Mouse (Mus musculus) heart, adult 2 months (tissue): ENCODE data around the gene Siah2. TPM values are rescaled to one million over a fixed set of nuclear protein-coding genes. Genes with fewer than 3 reads are reported as not detected.

Source experiments
- DNase-seq, 2 experiments: peaks; one replicate each; pipeline ENCODE4 v3.0.0; 2021
- H3K27ac ChIP-seq: fragments of 200-600 bp; 2 replicates; pipeline ENCODE4 v1.8.1; 2022
- H3K27me3 ChIP-seq: fragments of 200-500 bp; 2 replicates; pipeline ENCODE4 v1.6.1; 2012; ENCODE audit warnings: mild to moderate bottlenecking, low read length, inconsistent platforms, mixed read lengths; ENCODE audit not compliant: control insufficient read depth, insufficient read depth
- H3K36me3 ChIP-seq: fragments of 200-500 bp; 2 replicates; pipeline ENCODE4 v1.6.1; 2012; ENCODE audit warnings: low read length, inconsistent platforms; ENCODE audit not compliant: control insufficient read depth, insufficient read depth
- H3K4me1 ChIP-seq: fragments of 200-500 bp; 2 replicates; pipeline ENCODE4 v1.6.1; 2011; ENCODE audit warnings: low read length; ENCODE audit not compliant: control insufficient read depth, insufficient read depth
- H3K4me3 ChIP-seq: fragments of 200-600 bp; 2 replicates; pipeline ENCODE4 v1.8.1; 2022
- H3K79me2 ChIP-seq: fragments of 200-500 bp; replicated peaks from 2 replicates; pipeline ENCODE4 v1.6.1; 2012; ENCODE audit warnings: mild to moderate bottlenecking, inconsistent platforms, low read length, moderate library complexity, mixed read lengths; ENCODE audit not compliant: control insufficient read depth, insufficient read depth
- H3K9ac ChIP-seq: fragments of 200-500 bp; 2 replicates; pipeline ENCODE4 v1.6.1; 2012; ENCODE audit warnings: low read depth, mild to moderate bottlenecking, control low read depth, inconsistent platforms, low read length, mixed read lengths
- CTCF ChIP-seq: fragments of 200-600 bp; IDR thresholded peaks from 2 replicates; pipeline ENCODE4 v1.8.1; 2022; ENCODE audit warnings: antibody characterized with exemption, mild to moderate bottlenecking, moderate library complexity
- EP300 ChIP-seq: fragments of 200-500 bp; IDR thresholded peaks from 2 replicates; pipeline ENCODE4 v1.6.1; 2011; ENCODE audit warnings: low read depth, low read length, control low read depth; ENCODE audit not compliant: insufficient read depth
- POLR2A ChIP-seq: fragments of 200-500 bp; IDR thresholded peaks from 2 replicates; pipeline ENCODE4 v1.6.1; 2011; ENCODE audit warnings: mild to moderate bottlenecking, low read depth, low read length, control low read depth; ENCODE audit not compliant: insufficient read depth
- WGBS: fragments of 180-500 bp; shearing (Covaris S2); methylation state at CpG from one replicate; pipeline ENCODE4 v1.1.7; 2018; 5-methylcytosine and 5-hydroxymethylcytosine counted together
- intact Hi-C: fragments of 180-260 bp; cut with DNase I; formaldehyde crosslinking; loops from one replicate; pipeline ENCODE4 v1.15.1; 2025
- polyA plus RNA-seq: library from polyadenylated mRNA; depleted of rRNA; stranded (reverse); fragments of >200 nt; gene quantifications from 2 replicates; pipeline ENCODE4 v1.2.3, GENCODE M21; 2012
- total RNA-seq, 2 experiments: library from RNA; stranded (reverse); gene quantifications; 2 replicates each; pipeline ENCODE4 v1.2.3; 2021

The Siah2 gene
- total and polyA plus RNA-seq, 3 experiments: 8.8 to 10.9 (median 9.0) TPM

- Histone ChIP-seq H3K4me3 (no peak overlapping the region), H3K4me1 (peaks cover 4% of the 10 kb centered on the region), H3K36me3 (no peaks in the 10 kb centered on the region; the same call in 1 of the 2 replicates), H3K79me2 (0 out of 2 replicates have a peak, but pooled peaks cover 2% of the 10 kb centered on the region), H3K27me3 (no peaks in the 10 kb centered on the region), H3K27ac (no peak overlapping the region), H3K9ac (no peak overlapping the region)
- TF ChIP-seq POLR2A: no peak
- TF ChIP-seq CTCF: no peak
- TF ChIP-seq EP300: no peak
- 61% methylated on average over 4 of the region's 4 CpGs for WGBS
- intact Hi-C loops: no loop called here
- no peak for DNase-seq
These were observed 9.9 kb downstream of the Siah2 start for GRCm38 (mm10) chr3:58682336-58682735.

GRCm38 (mm10) chr3:58681831-58682230, 10.4 kb downstream of the Siah2 start:
- DNase-seq: no peak
- H3K27me3 ChIP-seq: no peaks in the 10 kb centered on the region
- peaks cover 4% of the 10 kb centered on the region for H3K4me1 ChIP-seq
- intact Hi-C loops: no loop called here
- H3K36me3 ChIP-seq: no peaks in the 10 kb centered on the region; the same call in 1 of the 2 replicates
- no peak for TF ChIP-seq EP300
- TF ChIP-seq POLR2A: no peak
- no peak for TF ChIP-seq CTCF
- H3K9ac ChIP-seq: no peak overlapping the region
- H3K4me3 ChIP-seq: no peak overlapping the region
- 0 out of 2 replicates have a peak, but pooled peaks cover 2% of the 10 kb centered on the region for H3K79me2 ChIP-seq
- 62% methylated on average over 2 of the region's 2 CpGs for WGBS
- H3K27ac ChIP-seq: no peak overlapping the region

GRCm38 (mm10) chr3:58680943-58681637, 11.1 kb downstream of the Siah2 start:
- no peaks in the 10 kb centered on the region for H3K27me3 ChIP-seq
- H3K4me1 ChIP-seq: peaks cover 4% of the 10 kb centered on the region
- WGBS: 87% methylated on average over 7 of the region's 7 CpGs
- 0 out of 2 replicates have a peak, but pooled peaks cover 2% of the 10 kb centered on the region for H3K79me2 ChIP-seq
- no peak overlapping the region for H3K9ac ChIP-seq
- no peak overlapping the region for H3K27ac ChIP-seq
- H3K36me3 ChIP-seq: no peaks in the 10 kb centered on the region
- no peak overlapping the region for H3K4me3 ChIP-seq
- intact Hi-C loops: no loop called here
- no peak for DNase-seq
- TF ChIP-seq EP300: no peak
- TF ChIP-seq POLR2A: no peak
- no peak for TF ChIP-seq CTCF

- no peak overlapping the region for H3K4me3 ChIP-seq
- no peak overlapping the region for H3K9ac ChIP-seq
These were observed 12.2 kb downstream of the Siah2 start for GRCm38 (mm10) chr3:58679996-58680395.

GRCm38 (mm10) chr3:58678905-58679304, 13.3 kb downstream of the Siah2 start:
- no peaks in the 10 kb centered on the region for H3K36me3 ChIP-seq
- intact Hi-C loops: no loop called here
- no peak overlapping the region for H3K9ac ChIP-seq
- H3K79me2 ChIP-seq: 0 out of 2 replicates have a peak, but pooled peaks cover 2% of the 10 kb centered on the region
- peaks cover 4% of the 10 kb centered on the region for H3K4me1 ChIP-seq
- 70% methylated on average over 2 of the region's 2 CpGs for WGBS
- no peaks in the 10 kb centered on the region for H3K27me3 ChIP-seq
- H3K4me3 ChIP-seq: no peak overlapping the region
- TF ChIP-seq EP300 (no peak), POLR2A (no peak), CTCF (no peak)
- H3K27ac ChIP-seq: no peak overlapping the region
- DNase-seq: no peak

More at GRCm38 (mm10) chr3:58679996-58680395, 12.2 kb downstream of the Siah2 start:
- H3K36me3 ChIP-seq: no peaks in the 10 kb centered on the region
- H3K27me3 ChIP-seq: no peaks in the 10 kb centered on the region
- WGBS: 40% methylated on average over 4 of the region's 4 CpGs
- DNase-seq: no peak
- TF ChIP-seq POLR2A (no peak), EP300 (no peak), CTCF (no peak)
- no peak overlapping the region for H3K27ac ChIP-seq
- H3K79me2 ChIP-seq: 0 out of 2 replicates have a peak, but pooled peaks cover 2% of the 10 kb centered on the region
- intact Hi-C loops: no loop called here
- peaks cover 4% of the 10 kb centered on the region for H3K4me1 ChIP-seq

GRCm38 (mm10) chr3:58678384-58678783, 13.8 kb downstream of the Siah2 start:
- Histone ChIP-seq H3K36me3 (no peaks in the 10 kb centered on the region), H3K27me3 (no peaks in the 10 kb centered on the region), H3K9ac (no peak overlapping the region), H3K79me2 (0 out of 2 replicates have a peak, but pooled peaks cover 1% of the 10 kb centered on the region), H3K4me3 (no peak overlapping the region), H3K27ac (no peak overlapping the region), H3K4me1 (peaks cover 4% of the 10 kb centered on the region)
- no peak for DNase-seq
- WGBS: 73% methylated on average over 8 of the region's 8 CpGs
- TF ChIP-seq CTCF (no peak), POLR2A (no peak), EP300 (no peak)
- intact Hi-C loops: no loop called here
